Mouse (Mus musculus) brain, adult 10 weeks (tissue): ENCODE data around the gene Nsg2. TPM values are rescaled to one million over a fixed set of nuclear protein-coding genes. Genes with fewer than 3 reads are reported as not detected.

Source experiments
- polyA plus RNA-seq: library from polyadenylated mRNA; stranded (reverse); fragments of 350-450 nt; fragmentation: Illumina TruSeq; extraction: RNeasy Lipid Tissue Mini Kit (QIAGEN cat#74804); gene quantifications from one replicate; pipeline ENCODE4 v1.2.3, GENCODE M21; 2015; ENCODE audit warnings: low read depth, low replicate concordance

Gene Nsg2
- 742 TPM for polyA plus RNA-seq

DNA sequence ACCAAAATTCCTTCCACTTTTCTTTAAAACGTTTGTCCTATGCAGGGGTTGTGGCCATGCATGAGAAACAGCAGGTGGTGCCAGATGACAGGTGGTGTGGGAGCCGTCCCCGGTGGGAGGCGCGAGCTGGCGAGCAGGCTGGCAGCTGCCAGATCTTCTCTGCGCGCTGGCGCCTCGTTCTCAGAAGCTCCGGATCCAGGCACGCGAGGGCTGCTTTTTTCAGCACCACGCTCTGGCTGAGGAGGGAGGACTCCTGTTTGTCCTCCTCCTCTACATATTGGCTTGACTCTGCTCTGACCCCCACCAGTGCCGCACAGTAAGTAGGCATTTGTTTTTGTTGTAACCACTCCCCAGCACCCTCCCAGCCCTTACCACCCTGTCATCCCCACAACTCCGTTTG lies at the start of gene Nsg2:
Gene Nsg2, plus strand, starts transcription at position 183 of the 400 bp plus-strand sequence.

GRCm38 (mm10) chr11:31965256-31966134 lies 34.8 kb upstream of the Nsg2 start, which contains the start of gene 4930524B15Rik:
Gene 4930524B15Rik, plus strand, starts transcription at chr11:31965592.

Other genes starting within 250 kb of the Nsg2 start
- 60.2 TPM for gene Cpeb4, start 128.3 kb upstream of the Nsg2 start, polyA plus RNA-seq
- 0.22 TPM for gene 4930524B15Rik, start 34.9 kb upstream of the Nsg2 start, polyA plus RNA-seq
- not detected for gene Il9r, start 199.8 kb downstream of the Nsg2 start, polyA plus RNA-seq
- 47.0 TPM for gene Snrnp25, start 205.0 kb downstream of the Nsg2 start, polyA plus RNA-seq
- gene Rhbdf1, start 221.8 kb downstream of the Nsg2 start, polyA plus RNA-seq = 8.0 TPM
- 21.7 TPM for gene Mpg, start 226.0 kb downstream of the Nsg2 start, polyA plus RNA-seq